Mouse (Mus musculus) activated CD4-positive, CD25-positive, alpha-beta regulatory T cell, adult 4 months (primary cell): ENCODE results near the gene Psen1. TPM values are rescaled to one million over a fixed set of nuclear protein-coding genes. Genes with fewer than 3 reads are reported as not detected.

Experiments
- ATAC-seq: one replicate; pipeline ENCODE4 v1.8.0; 2017
- polyA plus RNA-seq, 2 experiments: library from polyadenylated mRNA; unstranded; fragments of 100-300 nt; shearing (Covaris generic); gene quantifications; one replicate each; pipeline ENCODE4 v1.2.1; 2017

The Psen1 gene
- polyA plus RNA-seq, 2 experiments from 2014 or later: 95.7 to 120 TPM

DNA sequence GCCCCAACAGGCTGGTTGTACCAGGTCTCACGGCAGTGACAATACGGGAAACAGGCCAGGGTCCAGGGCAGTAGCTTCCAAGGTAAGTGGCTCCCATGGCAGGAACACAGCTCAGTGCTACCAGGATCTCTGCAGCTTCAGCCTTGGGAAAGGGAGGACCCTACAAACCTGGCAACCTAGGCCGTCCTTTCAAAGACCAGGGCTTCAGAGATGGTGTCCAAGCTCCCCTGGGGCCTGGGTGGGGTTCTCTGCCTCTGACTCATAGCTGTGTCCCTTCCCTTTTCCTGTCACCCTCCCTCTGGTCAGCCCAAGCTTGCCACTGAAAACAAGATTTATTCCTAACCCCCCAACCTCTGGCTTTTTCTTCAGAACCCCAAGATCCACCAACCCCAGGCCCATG, 92.2 kb downstream of the Psen1 start:
- ATAC-seq: no peak

DNA sequence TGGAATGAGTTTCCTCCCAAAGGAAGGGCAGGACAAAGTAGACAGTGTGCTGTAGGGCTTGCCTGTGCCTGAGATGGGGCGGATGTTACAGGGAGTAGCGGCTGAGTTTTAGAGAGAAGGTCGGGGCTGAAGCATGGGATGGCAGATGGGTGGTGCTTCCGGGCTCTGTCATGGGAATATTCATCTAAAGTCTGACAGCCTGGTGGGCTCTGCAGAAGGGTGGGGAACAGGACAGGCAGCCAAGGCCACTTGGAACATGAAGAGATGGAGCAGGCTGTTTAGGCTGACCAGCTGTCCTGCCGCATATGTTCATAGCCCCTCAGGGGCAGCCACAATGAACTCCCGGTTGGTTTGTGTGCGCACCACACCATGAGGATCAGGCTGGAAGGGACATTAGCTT, 93.3 kb downstream of the Psen1 start:
- no peak for ATAC-seq

DNA sequence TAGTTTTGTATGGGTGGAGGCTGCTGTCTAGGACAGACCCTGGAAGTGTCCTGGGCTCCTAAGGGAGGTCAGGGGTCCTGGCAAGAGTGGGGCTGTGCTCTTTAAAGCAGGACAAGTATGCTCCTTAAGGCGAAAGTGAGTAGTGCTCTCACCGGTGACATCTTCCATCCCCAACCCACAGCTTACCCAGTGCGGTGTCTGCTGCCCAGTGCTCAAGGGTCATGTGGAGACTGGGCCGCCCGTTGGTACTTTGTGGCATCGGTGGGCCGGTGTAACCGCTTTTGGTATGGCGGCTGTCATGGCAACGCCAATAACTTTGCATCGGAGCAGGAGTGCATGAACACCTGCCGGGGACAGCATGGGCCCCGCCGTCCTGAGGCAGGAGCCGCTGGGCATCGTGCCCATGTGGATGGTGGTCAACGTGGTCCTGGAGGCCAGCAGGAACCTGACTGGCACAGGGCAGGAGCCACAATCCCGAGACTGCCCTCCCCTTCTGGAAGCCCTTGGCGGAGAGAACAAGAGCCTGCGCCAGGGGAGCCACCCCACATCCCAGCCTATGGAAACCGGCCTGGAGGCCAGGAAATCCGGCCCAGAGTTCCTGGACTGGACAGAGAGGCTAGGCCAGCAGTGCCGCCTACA, 93.8 kb downstream of the Psen1 start:
- ATAC-seq: no peak

DNA sequence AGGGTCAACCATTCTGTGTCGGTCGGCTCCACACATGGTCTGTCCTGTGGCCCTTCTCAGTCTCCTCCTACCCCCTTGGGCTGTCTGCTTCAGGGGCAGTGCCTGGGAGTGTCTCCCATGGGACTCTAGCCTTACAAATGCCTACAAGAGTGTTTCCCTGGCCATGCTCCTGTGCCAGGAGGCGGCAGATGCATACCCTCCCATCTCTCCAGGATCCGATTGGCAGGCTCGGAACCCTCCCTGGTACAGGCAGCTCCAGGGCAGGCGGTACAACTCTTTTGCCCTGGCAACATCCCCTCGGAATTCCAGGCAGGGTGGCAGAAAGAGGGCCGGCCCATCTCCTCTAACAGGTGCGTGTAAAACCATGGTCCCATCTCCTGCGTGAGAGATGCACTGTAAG, 94.7 kb downstream of the Psen1 start:
- no peak for ATAC-seq

Other genes with a start within 250 kb of the Psen1 start
- gene Dpf3, start 200.4 kb upstream of the Psen1 start, polyA plus RNA-seq: 1 to 10 TPM in 1 of 2 experiments, under 1 TPM in 1; 0.76 to 1.0 TPM
- 10 to 100 TPM; 17.7 to 21.2 TPM for gene Dcaf4, start 167.7 kb upstream of the Psen1 start, polyA plus RNA-seq
- 10 to 100 TPM in 1 of 2 experiments, 1 to 10 TPM in 1; 8.1 to 12.2 TPM for gene Zfyve1, start 90.9 kb upstream of the Psen1 start, polyA plus RNA-seq
- 100 to 1,000 TPM; 387 to 393 TPM for gene Rbm25, start 56.9 kb upstream of the Psen1 start, polyA plus RNA-seq
- not detected for gene Papln, start 75.5 kb downstream of the Psen1 start, polyA plus RNA-seq
- gene Numb, start 233.8 kb downstream of the Psen1 start, polyA plus RNA-seq: 10 to 100 TPM; 27.8 to 34.9 TPM